In genomic region chr12:79442126-79442525, GRCm38 (mm10) we compare ENCODE assay signal across 21 mouse cellular contexts.
DNase-seq lines count a peak whose midpoint lies in the region; ATAC-seq lines count a peak whose summit lies in the region.
"Had no signal": no experiment of that assay in that cellular context is flagged by ENCODE, and none has a peak within 500 bp of the region (broad histone marks: within the 10 kb centered on the region; RNA-seq: fewer than 3 reads in every experiment).

No protein-coding gene starts in this region.

- H3K4me1 ChIP-seq in hindbrain, embryonic 13.5 days (replicated peaks): no peaks in the 10 kb centered on the region
- H3K4me1 ChIP-seq: embryonic facial prominence, embryonic 13.5 days; heart, embryonic 10.5 days; limb, embryonic 15.5 days had no signal

- H3K9ac ChIP-seq in hindbrain, embryonic 13.5 days: no peak overlapping the region
- H3K9ac ChIP-seq: embryonic facial prominence, embryonic 13.5 days; limb, embryonic 15.5 days had no signal

- WGBS in hindbrain, embryonic 13.5 days: 86% methylated on average over 7 of the region's 7 CpGs

- ATAC-seq in hindbrain, embryonic 13.5 days (ENCODE audit: low FRiP score): no peak

- peak; percentile 48 for DNase-seq in heart, adult 11 months
- no peak for DNase-seq in heart, postnatal 4 days
- peak; percentile 30 to 55 for DNase-seq in spleen, postnatal 36 days (ENCODE audit: low spot score in 2 of 2)
- DNase-seq in spleen, postnatal 10 days (ENCODE audit: low spot score in 2 of 2): no peak
- DNase-seq in naive thymus-derived CD4-positive, alpha-beta T cell, adult 2 months (ENCODE audit: low read depth): peak; percentile 67
- DNase-seq in ovary, postnatal 36 days (ENCODE audit: low spot score): no peak
- no peak for DNase-seq in left cerebral cortex, adult 18-20 months (ENCODE audit: low spot score in 2 of 2)
- DNase-seq: adrenal gland, postnatal 10 days; cerebellum, adult 18-20 months; gastrocnemius, postnatal 14 days; heart, postnatal 14 days; kidney, postnatal 14 days; midbrain, embryonic 14.5 days; right cerebral cortex, postnatal 4 days had no signal

- no peak overlapping the region for H3K27ac ChIP-seq in hindbrain, embryonic 13.5 days
- H3K27ac ChIP-seq: embryonic facial prominence, embryonic 13.5 days; forebrain, embryonic 10.5 days; heart, embryonic 10.5 days; limb, embryonic 15.5 days; macrophage had no signal

- no peak overlapping the region for H3K4me2 ChIP-seq in hindbrain, embryonic 13.5 days
- H3K4me2 ChIP-seq: embryonic facial prominence, embryonic 13.5 days; limb, embryonic 15.5 days had no signal

- H3K27me3 ChIP-seq in hindbrain, embryonic 13.5 days: no peaks in the 10 kb centered on the region
- H3K27me3 ChIP-seq: embryonic facial prominence, embryonic 13.5 days; limb, embryonic 15.5 days had no signal

- no peaks in the 10 kb centered on the region for H3K9me3 ChIP-seq in hindbrain, embryonic 13.5 days
- H3K9me3 ChIP-seq: embryonic facial prominence, embryonic 13.5 days; forebrain, embryonic 10.5 days; G1E; heart, embryonic 10.5 days; limb, embryonic 15.5 days had no signal

- no peak overlapping the region for H3K4me3 ChIP-seq in hindbrain, embryonic 13.5 days
- H3K4me3 ChIP-seq: embryonic facial prominence, embryonic 13.5 days; forebrain, embryonic 10.5 days; heart, embryonic 10.5 days; limb, embryonic 15.5 days had no signal

- H3K36me3 ChIP-seq in hindbrain, embryonic 13.5 days: no peaks in the 10 kb centered on the region
- H3K36me3 ChIP-seq: embryonic facial prominence, embryonic 13.5 days; forebrain, embryonic 10.5 days; G1E; heart, embryonic 10.5 days; limb, embryonic 15.5 days had no signal

Comparison
In these comparisons a context has a peak if more than half of its experiments do, and no peak if none do; other contexts are left out.
1. DNase-seq: peak in heart, adult 11 months (single experiment), spleen, postnatal 36 days (2 of 2) and naive thymus-derived CD4-positive, alpha-beta T cell, adult 2 months (single experiment); none in heart, postnatal 4 days (single experiment), spleen, postnatal 10 days (0 of 2), ovary, postnatal 36 days (single experiment) and left cerebral cortex, adult 18-20 months (0 of 2).